Mouse (Mus musculus): ENCODE results near the gene Srp68.

The Srp68 gene

DNA sequence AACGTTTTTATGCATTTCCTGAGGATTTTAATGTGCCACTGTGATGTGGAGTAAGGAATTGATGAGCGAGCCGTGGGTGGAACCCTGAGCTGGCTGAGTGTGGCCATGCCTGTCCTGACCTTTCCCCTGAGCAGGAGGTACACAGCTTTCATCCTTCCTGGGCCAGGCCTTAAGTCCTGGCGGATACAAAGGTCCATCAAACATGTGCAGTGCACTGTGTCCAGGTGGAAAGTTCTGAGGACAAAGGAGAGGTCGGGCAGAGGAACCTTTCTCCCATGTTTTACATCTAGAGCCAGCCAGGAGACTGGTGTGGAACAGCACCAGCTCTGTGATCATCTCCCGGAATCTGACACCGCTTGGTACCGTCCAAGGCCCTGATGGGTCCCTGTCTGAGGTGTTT lies 64.8 kb downstream of the Srp68 start:
- DNase-seq (ENCODE audit: low read depth, low spot score) = no peak

DNA sequence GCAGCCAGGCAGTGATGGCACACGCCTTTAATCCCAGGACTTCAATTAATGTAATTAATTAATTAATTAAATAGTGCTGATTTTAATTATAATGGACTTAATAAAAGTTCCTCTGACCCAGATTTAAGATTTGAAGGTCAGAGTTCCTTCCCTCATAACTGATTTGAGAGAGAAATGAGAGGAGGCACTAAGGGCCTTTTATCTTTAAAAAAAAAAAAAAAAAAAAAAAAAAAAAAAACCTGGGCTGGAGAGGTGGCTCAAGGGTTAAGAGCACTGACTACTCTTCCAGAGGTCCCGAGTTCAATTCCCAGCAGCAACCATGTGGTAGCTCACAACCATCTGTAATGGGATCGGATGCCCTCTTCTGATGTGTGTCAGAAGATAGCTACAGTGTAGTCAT lies 65.4 kb downstream of the Srp68 start:
- DNase-seq (ENCODE audit: low read depth, low spot score) = no peak

DNA sequence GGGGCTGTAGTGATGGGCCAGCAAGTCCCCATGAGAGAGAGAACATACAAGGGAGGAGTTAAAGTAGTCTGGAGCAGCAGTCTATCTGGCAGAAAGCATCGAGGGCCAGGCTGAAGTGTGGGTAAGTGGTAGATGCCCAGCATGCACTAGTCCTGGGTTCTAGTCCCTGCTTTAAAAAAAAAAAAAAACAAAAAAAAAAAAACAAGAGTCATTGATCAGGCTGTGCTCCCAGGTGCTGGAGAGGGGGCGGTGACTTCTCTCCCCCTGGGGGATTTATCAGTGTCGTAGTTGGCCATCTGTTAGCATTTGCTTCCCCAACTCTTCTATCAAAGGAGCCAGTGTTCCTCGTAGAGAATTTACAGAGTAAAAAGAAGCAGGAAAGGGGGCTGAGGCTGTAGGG lies 67.3 kb downstream of the Srp68 start:
- DNase-seq (ENCODE audit: low read depth, low spot score) = no peak

DNA sequence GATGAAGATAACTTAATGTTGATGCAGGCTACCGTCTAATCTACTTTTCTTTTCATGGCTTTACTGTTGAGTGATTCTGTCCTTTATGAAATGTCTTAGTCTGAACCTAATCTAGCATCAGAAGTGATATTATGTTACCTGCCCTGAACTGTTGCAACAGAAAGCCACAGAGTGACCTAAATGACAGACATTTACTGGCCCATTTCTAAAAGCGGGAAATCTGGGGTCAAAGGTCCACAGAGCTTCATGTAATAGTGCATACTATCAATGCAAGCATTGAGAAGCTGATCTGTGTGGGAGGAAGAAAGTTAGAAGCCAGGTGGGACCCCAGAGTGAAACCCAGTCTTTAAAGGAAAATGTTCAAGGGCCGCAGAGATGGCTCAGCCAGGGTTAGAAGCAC lies 70.9 kb downstream of the Srp68 start:
- DNase-seq (ENCODE audit: low read depth, low spot score) = no peak

DNA sequence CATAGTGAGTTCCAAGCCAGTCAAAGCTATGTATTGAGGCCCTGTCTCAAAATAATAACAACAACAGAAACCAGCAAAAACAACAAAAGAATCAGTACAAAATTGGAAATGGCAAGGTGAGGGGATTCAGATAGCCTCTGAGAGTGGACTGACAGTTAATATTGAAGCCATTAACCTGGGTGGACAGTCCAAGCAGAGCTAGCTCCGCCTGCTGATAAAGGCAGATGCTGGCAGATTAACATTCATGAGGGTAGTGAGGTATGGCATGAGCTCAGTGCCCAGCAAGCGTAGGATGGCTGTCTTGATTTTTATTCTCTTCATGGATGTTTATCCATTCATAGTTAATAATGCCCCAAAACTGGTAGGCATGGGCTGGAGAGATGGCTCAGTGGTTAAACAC lies 72.9 kb downstream of the Srp68 start:
- DNase-seq (ENCODE audit: low read depth, low spot score) = no peak

DNA sequence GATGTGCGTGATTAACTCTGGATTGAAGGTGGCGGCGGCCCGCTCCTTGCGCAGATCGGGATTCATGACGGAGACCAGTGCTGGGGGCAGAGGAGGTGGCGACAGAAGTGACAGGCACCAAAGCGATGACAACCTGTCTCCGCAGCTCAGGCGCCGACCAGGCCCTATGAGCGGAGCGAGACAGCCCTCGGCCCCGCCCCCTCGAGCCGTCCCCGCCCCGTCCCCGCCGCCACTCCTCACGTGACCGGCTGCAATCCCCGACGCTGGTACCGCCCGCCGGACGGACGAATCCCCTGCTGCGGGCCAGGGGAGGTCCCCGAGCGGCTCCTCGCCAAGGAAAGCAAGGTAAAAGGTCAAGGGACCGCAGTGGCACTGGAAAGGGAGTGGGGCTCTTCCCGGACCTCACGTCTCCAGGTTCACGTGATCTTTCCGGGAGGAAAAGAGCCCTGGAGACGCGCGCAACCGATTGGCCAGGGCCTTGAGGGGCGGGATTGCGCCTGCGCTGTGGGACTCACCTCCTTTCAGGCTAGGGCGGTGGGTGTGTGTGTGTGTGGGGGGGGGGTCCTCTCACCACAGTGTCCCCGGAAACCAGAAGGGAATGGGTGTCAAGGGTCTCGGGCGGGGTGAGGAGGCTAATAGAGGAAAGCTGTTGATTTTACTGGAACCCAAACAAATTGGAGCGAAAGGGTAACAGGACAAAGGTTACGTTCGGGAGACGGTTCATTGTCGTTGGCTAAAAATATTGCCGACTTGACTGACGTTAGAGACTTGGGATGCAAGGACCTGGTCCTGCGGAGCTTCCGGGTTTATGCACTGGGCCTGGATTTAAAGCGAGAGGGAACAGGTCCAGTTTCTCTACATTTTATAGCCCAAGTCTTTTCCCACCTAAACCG lies 75.1 kb downstream of the Srp68 start, which contains the start of the genes Ten1 and Acox1:
TSS of gene Ten1 (plus strand) at position 217 of the 893 bp plus-strand sequence.
TSS of gene Acox1 (minus strand) at position 407 of the 893 bp plus-strand sequence.
- DNase-seq (ENCODE audit: low read depth, low spot score) = peak; percentile 96

DNA sequence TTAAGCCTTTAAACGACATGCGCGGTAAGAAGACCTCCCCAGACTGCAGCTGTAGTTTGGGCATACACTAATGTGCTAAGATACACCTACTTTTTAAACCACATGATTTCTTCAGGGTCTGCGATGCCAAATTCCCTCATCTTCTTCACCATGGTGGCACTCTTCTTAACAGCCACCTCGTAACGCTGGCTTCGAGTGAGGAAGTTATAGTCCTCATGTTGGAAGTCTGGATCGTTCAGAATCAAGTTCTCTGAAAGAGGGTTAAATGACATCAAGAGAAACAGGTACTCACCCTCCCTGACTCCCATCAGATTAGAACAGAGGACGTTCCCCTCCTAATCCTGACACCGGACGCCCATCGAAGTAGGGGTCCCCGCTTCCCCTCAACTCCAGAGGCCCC lies 75.9 kb downstream of the Srp68 start:
- DNase-seq (ENCODE audit: low read depth, low spot score) = no peak

DNA sequence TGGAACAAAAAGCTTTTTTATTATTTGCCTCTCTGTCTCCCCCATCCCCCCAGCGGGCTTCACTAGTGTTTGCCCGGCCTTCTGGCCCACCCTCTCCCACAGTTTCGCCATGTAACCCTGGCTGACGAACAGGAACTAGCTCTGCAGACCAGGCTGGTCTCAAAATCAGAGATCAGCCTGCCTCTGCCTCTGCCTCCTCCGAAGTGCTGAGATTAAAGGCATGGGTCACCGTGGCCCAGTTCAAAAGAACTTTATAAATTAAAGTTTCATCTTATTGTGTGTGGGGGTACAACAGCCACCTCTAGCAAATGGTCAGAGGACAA lies 76.5 kb downstream of the Srp68 start:
- DNase-seq (ENCODE audit: low read depth, low spot score) = no peak

DNA sequence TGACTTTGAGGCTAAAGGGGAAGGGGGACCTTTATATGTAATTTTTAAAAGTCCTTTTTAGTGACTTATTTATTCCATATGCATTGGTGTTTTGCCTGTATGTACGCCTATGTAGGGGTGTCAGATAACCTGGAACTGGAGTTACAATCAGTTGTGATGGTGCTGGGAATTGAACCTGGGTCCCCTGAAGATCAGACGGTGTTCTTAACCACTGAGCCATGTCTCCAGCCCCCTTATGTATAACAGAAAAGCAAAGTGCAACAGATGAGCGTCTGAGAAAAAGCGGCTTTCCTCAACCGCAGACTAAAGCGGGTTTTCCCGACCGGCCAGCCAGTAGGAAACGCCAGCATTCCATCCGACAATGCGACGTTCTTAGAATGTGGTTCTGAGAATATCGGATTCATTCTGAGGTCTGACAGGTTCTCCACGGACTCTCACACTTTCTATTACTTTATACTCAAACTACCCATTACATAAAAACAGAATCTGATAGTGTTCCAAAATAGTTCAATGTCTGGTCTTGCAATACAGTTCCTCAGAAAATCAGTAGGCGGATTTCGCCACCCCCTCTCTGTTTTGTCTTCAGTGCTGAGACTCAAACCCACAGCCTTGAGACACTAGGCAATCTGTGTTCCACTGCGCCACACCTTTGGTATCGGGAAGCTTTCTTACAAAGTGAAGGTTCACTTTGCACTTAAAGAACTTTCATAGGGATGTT lies 77.0 kb downstream of the Srp68 start:
- no peak for DNase-seq (ENCODE audit: low read depth, low spot score)

DNA sequence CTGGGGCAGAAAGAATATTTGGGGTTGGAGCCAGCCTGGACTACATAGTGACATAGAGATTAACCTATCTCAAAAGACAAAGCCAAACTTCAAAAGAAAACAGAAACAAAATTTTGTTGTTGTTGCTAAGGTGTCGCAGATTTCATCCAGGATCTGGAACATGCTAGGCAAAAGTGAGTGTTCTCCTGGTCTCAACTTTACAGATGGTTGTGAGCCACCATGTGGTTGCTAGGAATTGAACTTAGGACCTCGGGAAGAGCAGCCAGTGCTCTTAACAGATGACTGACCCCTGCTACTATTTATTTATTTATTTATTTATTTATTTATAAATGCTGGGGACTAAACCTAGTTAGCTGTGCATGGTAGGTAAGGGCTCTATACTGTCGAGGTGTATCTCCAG lies 77.7 kb downstream of the Srp68 start:
- DNase-seq (ENCODE audit: low read depth, low spot score) = no peak

DNA sequence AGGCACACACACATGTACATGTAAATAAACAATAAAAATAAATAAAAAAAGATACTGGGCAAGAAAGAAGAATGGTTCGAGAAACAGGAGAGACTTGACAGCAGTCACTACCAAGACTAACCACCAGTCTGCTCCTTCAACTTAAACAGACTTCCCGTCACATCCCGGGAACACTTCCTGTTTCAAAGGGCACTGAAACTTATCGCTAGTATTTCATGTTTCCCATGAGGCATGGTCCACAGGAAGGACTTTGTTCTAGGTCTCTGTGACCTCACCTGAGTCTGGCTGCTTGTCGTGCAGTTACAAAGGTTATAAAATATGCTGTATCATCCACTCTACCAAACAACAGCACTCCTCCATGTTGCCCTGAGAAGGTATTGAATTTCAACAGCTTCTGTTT lies 78.8 kb downstream of the Srp68 start:
- no peak for DNase-seq (ENCODE audit: low read depth, low spot score)
